Mouse (Mus musculus): ENCODE results near the gene Insc. TPM values are rescaled to one million over a fixed set of nuclear protein-coding genes. Genes with fewer than 3 reads are reported as not detected.

Insc gene
- total and polyA plus RNA-seq, 3 experiments: not detected

GRCm38 (mm10) chr7:114775856-114776255 lies 32.4 kb downstream of the Insc start:
- Histone ChIP-seq H3K27ac (ENCODE audit: control insufficient read depth, low read depth, low read length) (no peak overlapping the region), H3K9ac (ENCODE audit: control insufficient read depth, low read depth, low read length, poor library complexity, severe bottlenecking) (no peak overlapping the region), H3K36me3 (ENCODE audit: control insufficient read depth in 1 of 2, insufficient read depth in 2 of 2, low read length in 2 of 2) (no peaks in the 10 kb centered on the region), H3K4me1 (ENCODE audit: control insufficient read depth in 1 of 2, insufficient read depth in 2 of 2, low read length in 2 of 2) (no peaks in the 10 kb centered on the region), H3K79me2 (ENCODE audit: control insufficient read depth, insufficient read depth, low read length, poor library complexity) (no peaks in the 10 kb centered on the region), H3K27me3 (ENCODE audit: control insufficient read depth in 1 of 2, insufficient read depth in 2 of 2, low read length in 2 of 2) (no peaks in the 10 kb centered on the region), H3K4me3 (ENCODE audit: control insufficient read depth in 1 of 2, insufficient read depth in 1 of 2, low read depth in 2 of 2, low read length in 2 of 2) (no peak overlapping the region), H3K9me3 (replicated peaks; ENCODE audit: insufficient read depth, low read length) (no peaks in the 10 kb centered on the region)
- no peak for DNase-seq (ENCODE audit: low read depth, low spot score)
- no peak for TF ChIP-seq SIN3A (IDR thresholded peaks at IDR 0.05; ENCODE audit: low read length)
- TF ChIP-seq ZKSCAN1 (IDR thresholded peaks at IDR 0.05; ENCODE audit: low read depth, low read length): no peak
- no peak for TF ChIP-seq NELFE (IDR thresholded peaks at IDR 0.05; ENCODE audit: low read depth, low read length)
- TF ChIP-seq CHD1 (IDR thresholded peaks at IDR 0.05; ENCODE audit: low read depth, low read length): no peak
- TF ChIP-seq ELF1 (IDR thresholded peaks at IDR 0.05; ENCODE audit: low read depth, low read length): no peak
- no peak for TF ChIP-seq CHD2 (IDR thresholded peaks at IDR 0.05; ENCODE audit: low read length)
- TF ChIP-seq MYC (IDR thresholded peaks at IDR 0.05; ENCODE audit: low read depth, low read length): no peak
- TF ChIP-seq MAZ (IDR thresholded peaks at IDR 0.05; ENCODE audit: low read depth, low read length): no peak

- H3K4me3 ChIP-seq (ENCODE audit: control insufficient read depth in 1 of 2, insufficient read depth in 1 of 2, low read depth in 2 of 2, low read length in 2 of 2): no peak overlapping the region
- TF ChIP-seq USF2 (IDR thresholded peaks at IDR 0.05; ENCODE audit: borderline replicate concordance in 1 of 2, insufficient read depth in 1 of 2, low read depth in 1 of 2, low read length in 2 of 2): no peak
- TF ChIP-seq MYC (IDR thresholded peaks at IDR 0.05; ENCODE audit: low read depth, low read length): no peak
- TF ChIP-seq SIN3A (IDR thresholded peaks at IDR 0.05; ENCODE audit: low read length): no peak
- TF ChIP-seq CTCF (IDR thresholded peaks at IDR 0.05 in 2 of 3, conservative IDR thresholded peaks at IDR 0.05 in 1 of 3; ENCODE audit: control insufficient read depth in 1 of 3, insufficient read depth in 1 of 3, low read depth in 2 of 3, low read length in 3 of 3, poor library complexity in 1 of 3, severe bottlenecking in 1 of 3): no peak
- no peak for TF ChIP-seq POLR2AphosphoS5 (IDR thresholded peaks at IDR 0.05; ENCODE audit: borderline replicate concordance, low read depth, low read length)
- TF ChIP-seq ZNF384 (IDR thresholded peaks at IDR 0.05; ENCODE audit: low read depth, low read length): no peak
- TF ChIP-seq POLR2AphosphoS2 (IDR thresholded peaks at IDR 0.05; ENCODE audit: low read length): no peak
- no peak for TF ChIP-seq ETS1 (IDR thresholded peaks at IDR 0.05; ENCODE audit: low read depth, low read length)
- TF ChIP-seq USF1 (IDR thresholded peaks at IDR 0.05; ENCODE audit: low read depth, low read length): no peak
- TF ChIP-seq TCF12 (IDR thresholded peaks at IDR 0.05; ENCODE audit: low read depth, low read length): no peak
- TF ChIP-seq RCOR1 (IDR thresholded peaks at IDR 0.05; ENCODE audit: low read depth, low read length): no peak
- no peak for TF ChIP-seq TAL1 (IDR thresholded peaks at IDR 0.05; ENCODE audit: low read length)
- H3K36me3 ChIP-seq (ENCODE audit: control insufficient read depth in 1 of 2, insufficient read depth in 2 of 2, low read length in 2 of 2): no peaks in the 10 kb centered on the region
- no peak overlapping the region for H3K9ac ChIP-seq (ENCODE audit: control insufficient read depth, low read depth, low read length, poor library complexity, severe bottlenecking)
- H3K27me3 ChIP-seq (ENCODE audit: control insufficient read depth in 1 of 2, insufficient read depth in 2 of 2, low read length in 2 of 2): no peaks in the 10 kb centered on the region
- no peak for DNase-seq (ENCODE audit: low read depth, low spot score)
- no peak overlapping the region for H3K27ac ChIP-seq (ENCODE audit: control insufficient read depth, low read depth, low read length)
- no peaks in the 10 kb centered on the region for H3K9me3 ChIP-seq (replicated peaks; ENCODE audit: insufficient read depth, low read length)
- no peaks in the 10 kb centered on the region for H3K4me1 ChIP-seq (ENCODE audit: control insufficient read depth in 1 of 2, insufficient read depth in 2 of 2, low read length in 2 of 2)
- H3K79me2 ChIP-seq (ENCODE audit: control insufficient read depth, insufficient read depth, low read length, poor library complexity): no peaks in the 10 kb centered on the region
These were observed 34.8 kb downstream of the Insc start for GRCm38 (mm10) chr7:114778156-114778770.
